Mouse (Mus musculus): Measurements from ENCODE around the gene Ecm1. TPM values are rescaled to one million over a fixed set of nuclear protein-coding genes. Genes with fewer than 3 reads are reported as not detected.

The Ecm1 gene
- 10 to 100 TPM; 52.1 to 60.8 TPM for total RNA-seq (2021)

DNA sequence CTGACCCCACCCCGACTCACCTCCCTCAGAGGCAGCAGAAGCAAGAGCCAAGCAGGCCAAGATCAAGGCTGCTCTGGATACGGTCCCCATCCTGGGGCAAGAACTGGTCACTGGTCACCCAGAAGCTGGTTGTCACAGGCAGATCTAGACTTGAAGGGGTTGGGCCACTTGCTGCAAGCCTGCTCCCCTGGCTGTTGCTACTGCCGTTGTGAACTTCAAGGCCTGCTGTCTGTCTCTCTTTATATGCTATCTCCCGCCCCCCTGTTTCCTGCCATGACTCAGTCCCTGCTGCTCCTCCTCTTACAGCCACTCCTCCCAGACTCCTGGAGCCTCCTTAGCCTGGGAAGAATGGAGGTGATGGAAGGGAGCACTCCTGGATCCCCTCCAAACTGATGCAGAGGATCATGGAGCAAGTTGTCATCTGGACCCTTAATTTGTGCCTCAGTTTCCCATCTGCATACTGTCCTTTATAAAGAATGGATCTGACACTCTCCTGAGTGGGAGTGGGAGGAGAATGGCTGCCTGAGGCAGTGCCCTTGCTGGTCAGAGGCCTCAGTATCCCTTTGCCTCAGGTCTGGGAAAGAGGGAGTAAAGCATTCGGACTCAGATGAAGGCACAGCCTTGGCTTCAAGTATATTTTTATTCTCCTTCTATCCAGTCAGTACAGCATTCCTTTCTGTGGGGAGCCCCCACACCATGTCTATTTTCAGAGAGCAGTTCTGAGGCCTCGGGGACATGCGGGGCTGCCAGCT is at the start of gene Ecm1:
Ecm1 (minus strand) TSS at position 217 of the 752 bp plus-strand sequence.
- DNase-seq (ENCODE audit: low spot score), result peak; percentile 65
- intact Hi-C loops (cut with DNase I), result no loop called here

DNA sequence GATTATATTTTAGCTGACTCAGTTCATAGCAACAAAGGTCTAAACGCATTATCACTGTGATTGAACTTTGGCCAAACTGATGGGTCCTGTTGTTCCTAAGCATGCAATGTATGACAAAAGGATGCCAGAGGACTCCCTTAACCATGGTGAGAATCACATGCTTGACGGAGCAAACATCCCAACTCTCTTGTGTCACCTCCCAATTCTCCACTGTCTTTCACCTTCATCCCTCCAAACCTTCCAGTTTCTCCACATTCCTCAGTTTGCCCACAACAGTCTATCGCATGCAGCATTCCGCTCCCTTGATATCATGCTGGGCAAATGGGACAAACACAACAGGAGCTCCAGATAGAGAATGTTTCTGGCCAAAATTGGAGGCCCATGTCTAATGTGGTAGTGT is 46.1 kb upstream of the Ecm1 start:
- intact Hi-C loops (cut with DNase I), result no loop called here

DNA sequence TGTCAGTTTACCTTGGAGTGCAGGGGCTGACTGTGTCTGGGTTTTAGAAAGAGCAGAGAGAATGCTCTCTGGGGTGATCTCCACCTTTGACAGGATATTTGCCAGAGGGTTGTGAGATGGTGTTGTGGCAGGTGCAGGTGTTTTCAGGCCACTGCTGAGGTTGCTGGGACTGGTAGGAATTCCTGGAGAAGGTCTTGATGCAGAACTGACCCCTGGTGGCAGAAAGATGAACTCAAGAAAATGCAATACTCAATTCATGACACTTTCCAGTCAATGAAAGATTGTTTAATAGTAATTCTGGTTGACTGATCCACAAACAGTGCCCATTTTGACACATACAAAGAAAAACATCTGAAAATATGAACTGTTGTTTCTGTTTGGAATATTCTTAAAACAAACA is 32.6 kb upstream of the Ecm1 start:
- DNase-seq (ENCODE audit: low spot score), result no peak
- intact Hi-C loops (cut with DNase I), result loop anchor here (1.0 to 5.0 kb wide), 4 partner anchors 70 to 255 kb away; no protein-coding TSS in a partner anchor

More for the DNA sequence above, 46.1 kb upstream of the Ecm1 start:
- no peak for DNase-seq (ENCODE audit: low spot score)

DNA sequence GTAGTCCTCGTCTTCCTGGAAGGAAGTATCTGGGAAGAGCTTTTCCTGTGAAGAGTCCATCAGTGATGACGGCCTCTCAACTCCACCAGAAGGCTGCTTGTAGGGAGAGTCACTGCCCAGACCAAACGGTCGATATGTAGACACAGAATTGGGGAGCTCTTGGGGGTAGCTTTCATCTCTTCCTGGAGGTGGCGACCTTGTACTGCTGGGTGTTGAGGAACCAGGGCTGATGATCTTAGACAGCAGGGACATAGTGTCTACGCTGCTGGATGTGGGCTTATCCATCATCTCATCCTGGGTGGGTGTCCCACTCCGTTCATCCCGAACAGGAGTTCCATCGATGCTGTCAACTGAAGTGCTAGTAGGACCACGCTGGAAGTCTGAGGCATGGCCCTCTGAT is 26.2 kb upstream of the Ecm1 start:
- intact Hi-C loops (cut with DNase I), result no loop called here
- no peak for DNase-seq (ENCODE audit: low spot score)

DNA sequence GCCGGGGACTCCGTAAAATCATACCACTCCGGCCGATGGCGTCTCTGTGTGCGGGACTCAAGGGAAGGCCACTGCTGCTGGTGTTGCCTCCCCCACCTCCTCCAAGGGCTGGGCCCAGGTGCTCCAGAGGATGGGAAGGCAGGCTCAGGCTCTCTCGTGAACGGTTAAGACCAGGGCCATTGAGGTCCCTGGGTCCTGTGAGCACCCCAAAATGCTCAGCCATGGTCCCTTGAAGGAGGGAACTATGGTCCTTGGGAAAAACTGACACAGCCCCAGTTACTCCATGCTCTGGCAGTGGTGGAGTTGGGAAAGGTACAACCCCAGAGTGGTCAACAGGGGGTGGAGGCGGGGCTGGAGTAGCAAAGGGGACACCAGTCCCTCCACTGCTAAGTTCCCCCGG is 24.4 kb upstream of the Ecm1 start:
- DNase-seq (ENCODE audit: low spot score), result no peak
- intact Hi-C loops (cut with DNase I), result no loop called here

DNA sequence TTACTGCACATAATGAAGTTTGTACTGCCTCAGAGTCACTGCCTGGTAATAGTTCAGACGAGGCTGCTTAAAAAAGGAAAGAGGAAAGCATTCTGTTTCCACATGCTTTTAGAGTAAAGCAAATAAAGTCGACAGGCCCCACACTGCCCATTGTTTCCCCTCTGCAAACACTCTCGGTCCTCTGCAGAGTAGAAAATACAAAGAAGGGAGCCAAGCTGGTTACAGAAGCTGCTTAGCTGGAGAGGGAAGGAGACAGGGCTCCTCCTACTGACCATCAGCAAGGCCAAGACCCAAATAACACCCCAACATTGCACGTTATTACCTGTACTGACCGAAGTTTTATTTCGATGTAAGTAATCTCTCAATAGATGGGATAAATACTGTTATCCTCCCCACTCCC is 23.6 kb upstream of the Ecm1 start:
- intact Hi-C loops (cut with DNase I), result no loop called here
- DNase-seq (ENCODE audit: low spot score), result no peak

DNA sequence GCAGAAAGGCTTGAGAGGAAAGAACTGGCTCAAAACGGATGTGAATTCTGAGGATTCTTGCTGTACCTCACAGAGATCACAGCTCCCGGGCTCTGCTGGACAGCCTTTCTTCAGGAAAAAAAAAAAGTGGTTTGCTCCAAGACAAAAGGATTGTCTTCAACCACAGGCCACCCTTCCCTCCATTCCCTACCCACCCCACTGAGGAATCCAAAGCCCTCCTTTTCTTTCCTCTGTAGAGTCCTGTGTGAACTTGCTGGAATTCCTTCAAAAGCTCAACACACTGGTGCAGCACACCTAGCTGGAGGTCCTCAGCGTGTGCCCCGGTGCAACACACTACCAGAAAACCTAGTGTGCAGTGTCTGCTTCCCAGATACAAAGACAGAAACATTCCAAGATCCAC is 22.4 kb upstream of the Ecm1 start:
- intact Hi-C loops (cut with DNase I), result no loop called here
- no peak for DNase-seq (ENCODE audit: low spot score)

DNA sequence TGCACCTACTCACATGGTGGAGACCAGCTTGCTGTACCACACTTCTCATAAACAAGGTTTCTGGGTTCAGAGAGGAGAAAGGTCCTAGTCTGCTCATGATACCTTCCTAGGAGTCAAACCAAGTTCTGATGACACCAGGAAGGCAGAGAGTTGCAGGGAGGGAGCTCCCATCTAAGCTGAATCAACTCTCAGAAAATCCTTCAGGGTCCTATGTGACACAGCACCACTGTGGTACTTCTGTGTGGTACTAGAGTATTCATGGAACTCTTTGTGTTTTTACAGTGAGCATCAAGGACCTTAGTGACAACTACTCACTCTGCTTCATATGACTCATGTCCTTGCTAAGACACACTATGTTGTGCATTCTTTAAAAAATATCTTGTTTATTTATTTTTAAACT is 21.3 kb upstream of the Ecm1 start:
- intact Hi-C loops (cut with DNase I), result no loop called here

DNA sequence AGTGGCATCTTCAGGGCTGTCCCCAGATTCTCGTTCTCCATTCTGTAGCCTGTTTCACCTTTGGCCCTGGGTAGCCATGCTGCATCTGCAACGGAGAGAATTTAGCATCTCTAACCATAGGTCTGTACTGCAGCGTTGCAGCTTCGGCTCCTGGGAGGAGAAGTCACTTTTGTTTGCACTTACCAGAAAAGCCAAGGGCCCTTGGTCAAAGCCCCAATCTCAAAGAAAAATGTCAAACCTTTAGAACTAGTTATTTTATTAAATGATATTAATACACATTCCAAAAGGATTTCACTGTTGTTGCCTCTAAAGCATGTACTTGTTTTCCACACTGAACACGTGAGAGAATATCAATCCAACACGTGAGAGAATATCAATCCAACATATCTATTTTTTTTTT is 20.7 kb upstream of the Ecm1 start, which contains the start of gene Tars2:
Tars2 (minus strand) TSS at position 101 of the 400 bp plus-strand sequence.
- DNase-seq (ENCODE audit: low spot score), result no peak
- intact Hi-C loops (cut with DNase I), result no loop called here

More for the DNA sequence above, 21.3 kb upstream of the Ecm1 start:
- DNase-seq (ENCODE audit: low spot score), result no peak

DNA sequence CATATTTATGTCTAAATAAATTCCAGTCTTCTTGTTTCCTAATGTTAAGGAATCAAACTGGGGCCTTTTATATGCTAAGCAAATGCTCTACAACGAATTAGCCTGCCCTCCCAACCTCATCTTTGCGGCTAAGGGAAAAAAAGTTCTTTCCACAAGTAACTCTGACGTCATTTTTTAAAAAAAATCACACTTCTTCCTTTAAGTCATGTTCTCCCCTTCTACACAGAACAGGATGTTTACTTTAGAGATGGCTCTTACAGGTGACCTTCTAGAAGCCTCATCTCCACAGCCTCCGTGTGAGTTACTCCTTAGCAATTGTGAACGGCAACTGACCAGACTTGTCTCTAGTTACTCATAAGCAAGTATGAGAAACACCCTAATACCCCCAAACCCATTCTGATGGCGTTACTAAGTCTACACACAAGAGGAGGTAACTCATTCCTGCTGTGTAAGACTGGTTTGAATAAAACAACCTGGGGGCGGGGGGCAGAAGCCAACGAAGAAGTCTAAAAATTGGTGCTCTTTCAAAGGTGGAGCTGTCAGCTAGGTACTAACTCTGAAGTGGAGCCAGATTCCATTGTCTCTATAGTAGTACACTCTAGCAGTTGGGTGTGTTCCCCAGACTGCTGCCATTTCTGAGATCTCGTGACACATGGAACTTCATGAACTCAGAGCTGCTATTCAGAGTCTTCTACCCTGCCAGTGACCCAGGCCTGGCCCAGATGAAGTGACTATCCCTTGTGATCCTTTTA is 19.3 kb upstream of the Ecm1 start:
- intact Hi-C loops (cut with DNase I), result loop anchor here (5.0 kb wide), 2 partner anchors 126 to 141 kb away; no protein-coding TSS in a partner anchor
- no peak for DNase-seq (ENCODE audit: low spot score)

DNA sequence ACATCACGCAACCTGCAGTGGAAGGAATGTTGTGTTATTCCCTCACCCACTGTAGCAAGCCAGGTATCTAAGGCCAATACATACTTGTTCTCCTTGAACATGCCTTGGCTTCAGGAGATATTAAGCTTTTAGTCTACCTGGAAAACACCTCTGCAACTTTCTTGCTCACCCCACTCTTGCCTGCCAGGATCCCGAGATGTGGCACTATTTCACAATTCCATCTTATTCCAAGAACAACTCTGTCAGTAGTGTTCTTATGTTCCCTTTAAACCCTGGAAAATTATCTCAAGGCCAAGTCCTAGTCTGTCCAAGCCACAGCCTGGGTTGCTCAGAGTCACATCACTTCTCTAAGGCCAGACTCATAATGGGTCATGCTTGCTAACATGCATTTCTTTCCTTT is 17.4 kb upstream of the Ecm1 start:
- intact Hi-C loops (cut with DNase I), result loop anchor here (5.0 kb wide), 2 partner anchors 125 to 140 kb away; no protein-coding TSS in a partner anchor

DNA sequence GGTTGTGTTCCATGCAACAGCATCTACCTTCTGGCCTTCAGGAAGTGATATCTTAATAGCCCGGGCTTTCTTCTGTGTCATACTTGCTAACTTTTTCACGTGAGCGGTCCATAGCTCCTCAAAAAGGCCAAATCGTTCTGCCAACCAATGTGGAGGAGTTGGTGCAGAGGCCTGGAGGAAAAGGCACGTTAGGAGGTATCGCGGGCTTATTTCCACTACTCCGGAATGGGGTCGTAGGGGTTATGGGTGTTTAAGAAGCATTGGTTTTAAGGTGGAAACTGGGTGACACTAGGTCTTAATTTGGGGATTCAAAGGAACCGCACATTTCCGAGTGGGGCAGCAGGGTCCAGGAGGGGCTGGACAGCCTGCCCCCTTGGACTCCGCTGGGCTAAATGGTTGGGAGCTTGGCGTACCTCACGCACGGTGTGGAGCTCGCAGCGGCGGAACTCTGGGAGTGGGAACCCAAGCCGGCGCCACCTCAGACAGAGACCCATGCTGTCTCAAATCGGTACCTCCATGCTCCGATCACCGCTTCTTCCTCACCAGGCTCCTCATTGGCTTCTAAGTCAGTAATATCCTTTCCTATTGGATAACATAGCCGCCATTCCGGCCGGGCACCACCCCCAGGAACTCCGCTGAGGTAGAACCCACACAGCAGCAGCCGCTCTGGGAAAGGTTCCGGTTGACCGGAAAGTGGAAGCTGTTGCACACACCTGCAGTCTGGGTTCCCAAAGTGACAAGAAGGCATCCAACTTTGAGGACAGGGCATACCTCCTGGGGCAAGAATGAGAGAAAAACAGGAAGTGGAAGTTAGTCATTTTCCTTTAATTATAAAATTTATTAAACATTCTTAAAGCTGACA is 15.2 kb upstream of the Ecm1 start:
- peak; percentile 90 for DNase-seq (ENCODE audit: low spot score)
- intact Hi-C loops (cut with DNase I), result loop anchor here (5.0 kb wide), 2 partner anchors 122 to 137 kb away; no protein-coding TSS in a partner anchor

More for the DNA sequence above, 17.4 kb upstream of the Ecm1 start:
- DNase-seq (ENCODE audit: low spot score), result no peak

DNA sequence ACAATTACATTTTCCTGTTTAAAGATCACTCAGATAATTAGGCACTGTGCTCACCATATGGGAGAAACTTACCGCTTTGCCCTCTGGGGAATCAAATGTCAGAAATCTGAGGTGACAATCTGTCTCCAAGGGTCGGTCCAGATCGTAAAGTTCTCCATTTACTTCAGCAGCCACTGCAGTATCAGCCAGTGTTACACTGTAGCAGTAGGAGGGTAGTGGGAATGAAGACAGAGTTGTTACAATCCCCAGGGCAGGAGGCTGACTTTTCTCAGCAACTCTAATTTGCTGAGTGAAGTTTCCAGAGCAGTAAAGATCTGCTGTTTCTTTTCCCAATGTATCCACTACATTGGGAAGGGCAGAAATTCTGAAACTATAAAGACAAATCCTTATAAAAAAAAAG is 13.6 kb upstream of the Ecm1 start:
- no peak for DNase-seq (ENCODE audit: low spot score)
- intact Hi-C loops (cut with DNase I), result no loop called here

DNA sequence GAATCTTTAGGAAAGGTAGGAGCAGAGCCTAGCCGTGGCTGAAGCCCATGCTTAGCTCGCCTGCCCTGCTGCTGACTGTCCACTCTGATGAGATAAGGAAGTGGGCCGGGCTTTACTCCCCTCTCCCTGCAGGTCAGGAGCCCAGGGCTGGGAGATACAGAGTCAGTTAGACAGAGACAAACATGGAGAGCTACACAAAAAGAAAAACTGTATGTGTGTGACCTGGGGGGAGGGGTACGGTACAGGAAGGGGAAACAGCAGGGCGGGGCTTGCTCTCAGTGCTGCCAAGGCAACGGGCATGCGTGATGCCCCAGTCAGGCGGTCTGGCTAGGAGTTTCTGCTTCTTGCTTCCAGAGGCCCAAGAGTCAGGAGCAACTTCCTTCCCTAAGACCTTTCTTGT is 1.0 kb upstream of the Ecm1 start:
- intact Hi-C loops (cut with DNase I), result no loop called here
- no peak for DNase-seq (ENCODE audit: low spot score)

DNA sequence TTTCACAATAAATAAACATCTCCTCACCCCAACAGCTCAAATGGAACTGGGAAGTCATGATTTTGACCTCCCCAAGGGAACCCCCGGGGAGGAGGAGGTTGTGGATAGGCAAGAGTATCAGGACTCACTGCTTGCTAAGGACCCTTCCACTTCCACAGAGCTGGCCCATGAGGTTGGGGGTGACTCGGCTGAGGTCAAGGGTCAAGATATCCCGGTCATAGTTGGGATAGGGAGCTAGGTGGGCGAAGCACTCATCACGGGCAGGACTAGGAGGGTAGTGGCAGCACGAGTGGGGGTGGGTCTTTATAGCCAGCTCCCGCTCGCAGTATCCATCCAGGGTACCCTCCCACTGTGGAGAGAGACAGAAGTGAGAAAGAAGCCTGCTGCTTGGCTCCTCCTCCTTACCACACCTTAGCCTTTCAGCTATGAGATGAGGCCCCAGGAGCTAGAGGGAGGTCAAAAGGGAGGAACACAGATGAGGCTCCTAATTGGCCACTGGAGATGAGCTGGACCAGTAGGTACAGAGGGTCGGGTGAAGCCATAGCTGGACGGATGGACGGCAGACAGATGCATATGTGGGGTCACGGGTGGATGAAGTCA is 4.2 kb downstream of the Ecm1 start:
- DNase-seq (ENCODE audit: low spot score), result no peak
- intact Hi-C loops (cut with DNase I), result no loop called here

DNA sequence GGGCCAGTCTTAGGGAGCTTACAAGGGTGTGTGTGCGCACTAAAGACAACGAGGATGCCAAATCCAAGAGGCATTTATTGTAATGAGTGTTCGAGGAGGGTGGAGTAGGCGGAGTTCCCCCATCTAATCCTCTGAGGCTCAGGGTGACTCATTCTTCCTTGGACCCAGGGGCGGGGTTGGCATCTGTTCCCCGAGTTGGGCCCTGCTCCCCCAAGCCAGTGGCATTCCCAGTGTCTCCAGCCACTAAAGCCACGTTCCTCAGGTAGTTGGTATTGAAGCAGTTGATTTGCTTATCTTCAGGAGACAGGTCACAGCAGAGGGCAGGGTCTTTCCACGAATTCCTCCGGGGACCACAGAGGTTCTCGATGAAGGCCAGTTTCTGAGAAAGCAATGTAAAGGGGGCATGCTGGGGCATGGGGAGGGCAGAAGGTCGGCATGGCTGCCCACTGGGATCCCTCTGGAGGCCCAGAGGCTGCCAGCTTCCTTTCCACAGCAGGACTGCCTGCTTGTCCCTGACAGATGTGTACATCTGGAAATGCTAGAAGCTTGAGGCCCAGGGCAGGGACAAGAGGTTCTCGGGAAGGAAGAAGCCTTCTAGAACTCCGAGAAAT is 5.2 kb downstream of the Ecm1 start:
- peak; percentile 42 for DNase-seq (ENCODE audit: low spot score)
- intact Hi-C loops (cut with DNase I), result no loop called here

DNA sequence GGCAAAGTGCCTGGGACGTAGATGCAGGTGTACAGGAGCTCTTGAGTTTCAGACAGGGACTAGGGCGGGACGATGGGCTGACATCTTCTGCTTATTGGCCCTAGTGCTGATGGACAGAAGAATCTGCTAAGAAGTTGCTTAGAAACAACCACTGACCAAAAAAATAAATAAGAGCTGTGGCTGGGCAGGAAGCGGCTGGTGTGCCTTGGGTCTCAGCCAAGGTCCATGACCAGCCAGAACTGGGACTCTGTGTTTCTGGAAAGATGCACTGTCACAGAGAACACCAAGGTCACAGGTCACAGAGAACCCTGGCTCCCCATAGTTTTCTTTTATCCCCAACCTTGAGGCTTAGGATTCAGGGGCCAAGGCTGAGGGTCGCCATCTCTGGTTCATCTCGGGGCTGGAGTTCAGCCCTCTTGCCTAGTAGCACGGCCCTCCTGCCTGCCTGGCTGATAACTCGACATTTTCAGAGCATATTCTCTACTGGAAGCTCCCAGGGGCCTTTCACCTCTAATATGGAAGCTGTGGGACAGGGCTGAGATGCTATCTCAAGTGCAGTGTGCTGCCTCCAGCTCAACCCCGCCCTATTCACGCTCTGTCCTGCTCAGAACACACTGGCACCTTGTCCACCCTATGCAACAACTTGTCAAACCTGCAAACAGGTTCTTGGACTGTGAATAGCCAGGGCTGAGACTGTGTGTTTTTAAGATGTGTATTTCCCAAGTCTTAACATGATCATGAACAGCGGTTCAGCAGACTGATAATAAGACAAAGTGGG is 6.4 kb downstream of the Ecm1 start:
- peak; percentile 56 for DNase-seq (ENCODE audit: low spot score)
- intact Hi-C loops (cut with DNase I), result no loop called here

DNA sequence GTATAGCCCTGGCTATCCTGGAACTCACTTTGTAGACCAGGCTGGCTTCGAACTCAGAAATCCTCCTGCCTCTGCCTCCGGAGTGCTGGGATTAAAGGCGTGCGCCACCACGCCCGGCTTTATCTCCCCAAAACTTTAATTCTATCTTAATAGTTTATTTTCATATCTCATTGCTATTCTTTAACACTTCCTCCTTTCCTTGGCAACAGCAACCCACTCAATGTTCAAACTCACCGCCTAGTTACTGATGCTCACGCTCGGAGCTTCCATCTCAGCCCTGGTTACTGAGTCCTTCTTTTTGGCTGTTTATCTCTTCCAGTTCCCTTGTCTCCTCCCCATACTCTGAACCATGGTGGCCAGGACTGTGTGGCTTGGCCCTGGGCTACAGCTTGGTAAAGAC is 7.1 kb downstream of the Ecm1 start:
- intact Hi-C loops (cut with DNase I), result no loop called here

DNA sequence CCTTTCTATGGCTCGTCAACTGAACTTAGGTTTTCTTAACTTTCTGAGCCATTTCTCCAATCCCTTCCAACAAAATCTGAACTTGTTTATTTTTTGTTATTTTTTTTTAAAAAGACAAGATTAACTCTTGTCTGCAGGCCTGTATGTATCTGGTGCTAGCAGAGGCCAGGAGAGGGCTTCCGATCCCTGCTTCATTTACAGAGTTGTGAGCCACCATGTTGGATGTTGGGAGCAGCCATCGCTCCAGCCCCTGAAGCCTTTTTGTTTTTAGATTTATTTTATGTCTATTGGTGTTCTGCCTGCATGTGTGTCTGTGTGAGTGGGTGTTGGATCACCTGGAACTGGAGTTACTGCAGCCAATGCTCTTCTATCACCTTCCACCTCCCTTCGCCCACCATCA is 7.6 kb downstream of the Ecm1 start:
- DNase-seq (ENCODE audit: low spot score), result no peak
- intact Hi-C loops (cut with DNase I), result no loop called here

More for the DNA sequence above, 7.1 kb downstream of the Ecm1 start:
- DNase-seq (ENCODE audit: low spot score), result no peak

Data from heart, postnatal 25 days (tissue).